Mouse (Mus musculus): Measurements from ENCODE around the gene Gorab.
A peak's percentile ranks its signal among the peaks of the same experiment; 100 is the strongest.

Gene Gorab

DNA sequence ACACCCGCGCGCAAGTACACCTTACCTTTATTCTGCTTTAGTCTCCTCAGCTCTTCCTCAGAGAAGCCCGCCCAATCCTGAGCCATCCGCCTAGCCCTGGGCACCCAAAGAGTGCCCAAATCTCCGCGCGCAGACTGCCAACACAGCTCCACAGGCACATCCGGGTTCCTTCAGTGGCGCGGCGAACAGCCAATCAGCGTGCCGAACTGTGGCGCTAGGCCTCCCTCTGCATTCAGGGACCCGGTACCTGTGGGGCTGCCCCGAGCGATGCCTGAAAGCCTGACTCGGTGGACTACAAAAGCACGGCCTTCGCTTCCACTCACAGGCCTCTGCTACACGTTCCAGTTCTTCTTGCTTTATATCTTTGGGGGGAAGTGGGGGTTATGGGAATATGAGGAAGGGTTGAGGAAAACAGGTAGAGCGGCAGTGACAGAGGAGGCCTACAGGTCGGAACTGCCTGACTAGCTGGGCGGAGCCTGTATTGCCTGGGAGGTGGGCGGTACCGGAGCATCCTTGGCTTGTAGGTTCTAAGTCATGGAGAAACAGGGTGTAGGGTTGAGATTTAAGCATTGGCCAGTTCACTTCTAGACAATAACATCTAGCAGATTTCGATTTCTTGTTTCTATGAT lies at the start of gene Gorab:
Gorab (minus strand) TSS at position 172 of the 629 bp plus-strand sequence.
- peak; percentile 87 to 93 for DNase-seq (ENCODE audit: low spot score in 2 of 2)

DNA sequence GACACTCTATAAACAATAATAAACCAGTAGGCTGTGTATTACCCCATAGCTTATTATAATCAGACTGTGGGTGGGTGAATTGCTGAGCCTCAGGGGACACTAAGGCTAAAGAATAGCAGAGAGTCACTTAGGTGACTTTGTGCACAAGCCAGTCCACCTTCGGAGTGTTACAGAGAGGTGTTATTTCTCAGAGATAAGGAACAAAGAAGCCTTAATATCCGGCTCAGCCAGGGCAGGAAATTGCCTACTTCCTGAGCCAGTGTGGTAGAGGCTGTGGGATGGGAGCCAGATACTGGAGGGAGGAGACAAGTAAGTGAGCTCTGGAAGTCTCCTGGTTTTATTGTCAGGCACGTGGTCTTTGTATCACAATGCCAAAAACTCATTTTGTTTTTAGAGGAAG lies 40.4 kb upstream of the Gorab start:
- no peak for DNase-seq (ENCODE audit: low spot score in 2 of 2)

DNA sequence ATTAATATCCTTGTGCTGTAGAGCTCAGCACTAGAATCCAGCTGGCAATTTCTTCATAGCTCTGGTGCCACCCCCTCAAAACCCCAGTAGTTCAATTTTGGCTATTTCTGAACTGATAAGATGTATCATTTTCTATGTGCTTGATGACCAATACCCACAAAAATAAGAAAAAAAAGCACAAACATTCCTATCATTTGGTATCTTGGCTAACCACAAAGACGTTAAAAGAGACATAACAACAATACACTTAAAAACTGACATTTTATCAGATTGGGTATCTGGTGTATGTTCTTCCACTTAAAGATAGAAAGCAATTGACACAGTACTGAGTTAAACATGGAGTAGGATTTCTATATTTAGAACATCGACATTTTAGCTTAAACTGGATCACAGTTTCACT lies 35.5 kb upstream of the Gorab start:
- DNase-seq (ENCODE audit: low spot score in 2 of 2), result no peak

DNA sequence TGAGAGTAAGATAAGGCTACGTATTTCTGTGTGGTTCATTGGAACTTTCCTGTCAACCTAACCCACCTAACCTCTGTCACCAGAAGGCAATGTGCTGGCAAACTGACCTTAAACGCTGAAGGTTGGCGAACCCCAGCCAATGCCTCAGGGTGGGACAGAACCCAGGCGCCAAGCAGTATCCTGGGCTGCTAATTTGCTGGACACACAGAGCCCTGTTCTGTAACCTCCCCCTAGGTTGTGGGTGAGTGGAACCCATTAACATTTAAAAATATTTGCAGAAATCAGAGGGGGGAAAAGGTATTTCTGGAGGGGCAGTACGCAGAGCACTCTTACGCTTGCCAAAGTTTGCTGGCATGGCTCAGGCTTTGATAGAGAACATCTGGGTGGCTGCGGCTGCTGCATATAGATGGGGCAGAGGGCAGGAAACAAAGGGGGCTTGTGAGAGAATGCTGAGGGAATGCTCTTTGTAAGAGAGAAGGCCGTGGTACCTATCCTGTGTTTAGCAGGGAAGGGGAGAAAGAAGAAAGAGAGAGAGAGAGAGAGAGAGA lies 20.1 kb upstream of the Gorab start:
- no peak for DNase-seq (ENCODE audit: low spot score in 2 of 2)

DNA sequence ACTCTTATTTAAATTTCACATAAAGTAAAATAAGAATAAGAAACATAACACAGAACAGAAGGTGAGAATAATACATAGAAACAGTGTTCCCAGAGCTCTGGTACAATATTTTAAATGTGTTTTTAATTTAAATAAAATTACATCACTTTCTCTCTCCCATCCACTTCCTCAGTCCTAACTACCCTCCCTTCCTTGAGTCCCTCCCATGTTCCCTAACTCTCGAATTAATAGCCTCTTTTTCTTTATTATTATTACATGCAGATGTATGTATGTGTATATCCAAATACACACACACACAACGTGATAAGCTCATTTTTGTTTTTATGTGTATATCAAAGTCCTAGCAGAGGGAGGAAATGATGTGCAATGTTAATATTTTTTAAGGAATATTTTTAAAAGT lies 13.7 kb upstream of the Gorab start:
- DNase-seq (ENCODE audit: low spot score in 2 of 2), result no peak

DNA sequence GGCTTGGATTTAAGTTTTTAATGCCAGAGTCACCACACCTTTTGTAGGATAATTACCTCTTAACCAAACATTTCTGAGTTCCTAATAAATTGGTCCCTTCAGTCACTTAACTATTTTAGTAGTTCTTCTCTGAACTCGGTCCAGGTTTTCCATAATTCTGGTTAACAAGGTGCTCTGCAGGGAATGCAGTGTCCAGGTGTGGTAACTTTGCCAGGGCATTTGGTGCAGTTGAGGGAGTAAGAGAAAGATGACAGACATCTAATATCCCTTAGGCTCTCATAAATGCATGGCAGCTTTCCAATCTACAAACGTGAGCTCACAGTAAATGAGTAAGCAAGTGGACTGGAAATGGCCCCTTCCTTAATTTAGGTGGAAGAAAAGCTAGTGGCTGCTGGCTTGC lies 10.7 kb upstream of the Gorab start:
- DNase-seq (ENCODE audit: low spot score in 2 of 2), result no peak

DNA sequence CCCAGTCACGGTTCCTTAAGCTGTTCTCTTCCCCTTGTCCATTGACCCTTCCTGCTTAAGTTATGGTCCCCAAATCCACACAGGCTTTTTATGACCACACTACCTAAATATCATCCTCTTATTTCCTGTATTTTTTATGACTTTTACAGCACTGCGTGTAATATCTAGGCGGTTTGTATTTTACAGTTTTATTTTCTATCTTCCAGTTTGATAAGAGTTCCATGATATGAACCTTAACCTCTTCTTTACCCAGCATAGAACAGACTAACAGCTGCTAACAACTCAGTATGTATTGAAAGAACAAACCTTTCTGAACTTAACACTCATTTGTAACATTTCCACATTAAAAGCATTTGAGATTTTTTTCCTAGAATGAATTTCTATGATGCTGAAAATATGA lies 2.7 kb upstream of the Gorab start:
- no peak for DNase-seq (ENCODE audit: low spot score in 2 of 2)

DNA sequence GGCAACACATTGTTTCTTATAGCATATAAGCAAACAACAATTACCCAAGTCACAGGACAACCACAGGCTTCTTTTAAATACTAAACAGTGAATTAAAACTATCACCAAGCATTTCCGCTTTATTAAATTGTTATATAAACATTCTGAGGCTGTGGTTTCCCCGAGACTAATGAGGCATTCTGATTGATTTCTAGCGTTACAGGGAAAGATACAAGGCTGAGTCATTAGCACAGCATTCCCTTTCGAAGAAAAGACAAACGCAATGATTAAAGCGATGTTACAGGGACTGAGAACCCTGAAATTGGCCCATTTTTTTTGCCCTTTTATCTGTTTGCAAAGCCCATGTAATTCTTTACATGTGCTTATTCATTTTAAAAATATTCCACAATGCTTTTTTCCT lies 12.1 kb downstream of the Gorab start:
- DNase-seq (ENCODE audit: low spot score in 2 of 2), result no peak

DNA sequence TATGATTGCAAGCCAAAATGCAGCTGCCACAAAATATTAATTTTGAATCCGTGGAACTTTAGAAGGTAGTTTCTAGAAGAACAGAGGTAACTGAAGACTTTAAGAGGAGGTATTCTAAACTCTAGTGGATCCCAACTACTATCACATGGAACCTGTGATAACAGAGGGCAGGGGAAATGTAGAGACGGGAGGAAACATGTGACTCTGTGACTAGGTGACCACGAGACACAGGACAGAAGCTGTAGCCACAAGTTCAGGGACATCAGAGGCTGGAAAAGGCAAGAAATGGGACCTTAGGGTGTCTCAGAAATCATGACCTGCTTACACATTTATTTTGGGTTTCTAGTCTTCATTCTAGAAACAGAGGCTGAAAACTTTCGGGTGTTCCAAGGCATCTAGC lies 13.4 kb downstream of the Gorab start:
- DNase-seq (ENCODE audit: low spot score in 2 of 2), result no peak

DNA sequence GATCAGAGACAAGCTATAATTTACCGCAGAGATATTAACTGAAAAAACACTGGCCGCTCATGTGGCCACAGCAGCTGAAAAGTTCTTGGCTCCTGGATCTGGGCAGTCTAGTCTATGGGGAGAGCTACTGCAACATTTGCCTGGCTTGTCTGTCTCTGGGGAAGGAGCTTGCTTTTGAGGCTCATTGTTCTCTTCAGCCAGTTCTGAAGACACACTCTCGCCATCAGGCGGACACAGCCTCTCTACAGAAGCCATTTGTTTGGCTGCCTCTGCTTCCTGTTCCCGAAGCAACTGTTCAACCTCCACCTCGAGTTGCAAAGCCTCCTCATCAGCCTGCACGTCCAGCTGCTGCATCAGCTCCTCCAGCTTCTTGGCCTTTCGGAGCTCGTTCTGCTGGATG lies 17.3 kb downstream of the Gorab start:
- DNase-seq (ENCODE audit: low spot score in 2 of 2), result no peak

DNA sequence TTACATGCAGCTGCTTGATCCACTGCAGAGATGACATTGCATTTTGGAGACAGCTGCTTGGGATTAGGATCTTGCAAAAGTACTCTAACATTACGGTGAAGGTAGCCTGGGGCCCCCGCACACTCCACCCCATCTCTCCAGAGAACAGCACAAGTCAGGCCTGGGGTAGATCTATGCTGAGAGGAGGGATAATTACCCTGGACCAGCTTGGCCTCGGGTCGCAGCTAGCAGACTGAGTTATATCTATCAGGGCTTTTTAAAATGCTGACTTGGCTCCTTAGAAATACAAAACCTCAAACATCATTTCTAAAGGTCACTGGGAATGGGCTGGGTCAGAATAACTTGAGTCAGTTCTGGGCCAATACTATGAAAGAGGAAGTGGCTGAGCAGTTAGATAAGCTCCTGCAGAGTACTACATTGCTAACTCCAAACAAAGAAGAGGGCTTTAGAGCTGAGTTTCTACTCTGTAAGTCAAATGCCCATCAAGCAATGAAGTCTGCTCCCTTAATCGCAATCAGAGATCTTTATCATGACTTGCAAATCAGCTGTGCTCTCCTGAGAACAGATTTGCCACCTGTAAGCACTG lies 19.9 kb downstream of the Gorab start:
- DNase-seq (ENCODE audit: low spot score in 2 of 2), result no peak

DNA sequence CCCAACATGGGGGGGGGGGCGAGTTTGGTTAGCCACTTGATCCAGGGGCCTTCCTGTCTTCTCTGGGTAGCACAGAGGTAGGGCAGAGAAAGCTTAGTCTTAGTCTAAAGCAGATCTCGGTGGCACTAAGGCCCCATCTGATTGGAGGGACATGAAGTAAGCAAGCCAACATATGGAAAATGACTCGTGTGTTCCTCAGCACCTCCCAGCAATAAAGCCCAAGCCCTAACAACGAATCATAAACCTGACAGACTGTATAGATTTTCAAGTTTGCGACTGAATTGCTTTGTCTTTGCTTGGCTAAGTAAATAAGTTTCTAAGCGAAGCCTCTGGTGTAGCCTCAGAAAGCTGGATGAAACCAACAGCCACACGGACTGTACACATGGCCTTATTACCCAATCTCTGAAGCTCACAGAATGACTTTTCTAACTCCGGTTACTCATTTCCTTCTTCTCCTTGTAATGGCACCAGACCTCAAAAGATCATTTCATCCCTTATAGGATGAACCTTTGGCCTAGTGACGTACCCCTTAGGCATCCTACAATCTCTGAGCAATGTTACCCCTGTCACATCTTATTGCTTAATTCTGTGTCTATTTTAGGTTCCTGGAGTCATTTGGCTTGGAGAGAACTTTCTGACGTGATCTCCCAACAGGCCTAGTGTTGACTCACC lies 21.3 kb downstream of the Gorab start:
- DNase-seq (ENCODE audit: low spot score in 2 of 2), result no peak

DNA sequence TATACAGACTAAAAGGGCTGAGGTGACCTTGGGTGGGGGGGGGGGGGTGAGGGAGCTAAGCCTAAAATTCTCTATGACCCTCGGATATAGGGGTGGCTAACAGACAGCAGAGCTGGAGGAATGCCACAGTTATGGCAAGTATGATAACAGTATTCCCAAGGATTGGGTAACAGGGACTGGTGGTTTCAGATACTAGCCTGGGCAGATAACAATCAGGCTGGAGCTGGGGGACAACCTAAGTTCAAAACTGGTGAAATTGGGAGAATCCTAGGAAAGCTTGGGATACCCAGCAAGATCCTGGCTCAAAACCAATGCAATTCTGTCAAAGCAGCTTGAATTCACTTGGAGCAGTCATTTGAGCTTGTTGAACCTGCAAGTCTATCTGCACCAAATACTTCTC lies 22.9 kb downstream of the Gorab start:
- no peak for DNase-seq (ENCODE audit: low spot score in 2 of 2)

DNA sequence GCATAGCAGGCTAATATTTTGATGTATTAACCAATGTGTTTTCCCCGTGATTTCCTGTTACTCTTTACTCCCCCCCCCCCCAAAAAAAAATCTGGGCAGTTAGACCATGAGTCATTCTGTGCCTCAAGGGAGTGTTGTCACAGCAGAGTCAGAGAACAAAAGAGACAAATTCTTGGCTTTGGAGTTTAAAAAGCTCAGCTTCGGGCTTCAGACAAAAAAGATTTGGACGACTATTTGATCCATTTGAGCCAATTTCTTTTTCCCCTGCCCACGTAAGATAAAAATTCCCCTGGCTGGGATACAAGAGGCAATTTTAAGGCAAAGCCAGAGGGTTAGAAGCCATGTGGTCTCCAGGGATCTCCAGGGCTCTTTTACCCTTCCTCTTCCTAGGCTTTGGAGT lies 23.4 kb downstream of the Gorab start:
- no peak for DNase-seq (ENCODE audit: low spot score in 2 of 2)

DNA sequence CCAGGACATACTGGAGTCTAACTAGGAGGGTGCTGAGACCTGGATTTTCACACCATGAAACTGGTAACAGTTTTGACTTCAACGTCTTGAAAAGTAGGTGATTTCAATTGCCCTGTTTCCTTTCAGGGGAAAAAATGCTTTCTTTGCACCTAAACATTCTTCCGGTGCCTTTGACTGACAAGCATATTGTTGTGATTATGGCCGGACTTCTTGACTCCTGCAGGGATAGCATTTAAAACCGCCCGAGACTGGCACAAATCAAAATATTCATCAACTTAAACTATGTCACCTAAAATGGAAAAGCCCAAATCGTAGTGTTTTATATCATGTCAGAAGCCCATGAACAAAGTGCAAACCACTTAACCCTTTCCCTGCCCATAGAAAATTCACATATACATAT lies 25.5 kb downstream of the Gorab start:
- no peak for DNase-seq (ENCODE audit: low spot score in 2 of 2)

DNA sequence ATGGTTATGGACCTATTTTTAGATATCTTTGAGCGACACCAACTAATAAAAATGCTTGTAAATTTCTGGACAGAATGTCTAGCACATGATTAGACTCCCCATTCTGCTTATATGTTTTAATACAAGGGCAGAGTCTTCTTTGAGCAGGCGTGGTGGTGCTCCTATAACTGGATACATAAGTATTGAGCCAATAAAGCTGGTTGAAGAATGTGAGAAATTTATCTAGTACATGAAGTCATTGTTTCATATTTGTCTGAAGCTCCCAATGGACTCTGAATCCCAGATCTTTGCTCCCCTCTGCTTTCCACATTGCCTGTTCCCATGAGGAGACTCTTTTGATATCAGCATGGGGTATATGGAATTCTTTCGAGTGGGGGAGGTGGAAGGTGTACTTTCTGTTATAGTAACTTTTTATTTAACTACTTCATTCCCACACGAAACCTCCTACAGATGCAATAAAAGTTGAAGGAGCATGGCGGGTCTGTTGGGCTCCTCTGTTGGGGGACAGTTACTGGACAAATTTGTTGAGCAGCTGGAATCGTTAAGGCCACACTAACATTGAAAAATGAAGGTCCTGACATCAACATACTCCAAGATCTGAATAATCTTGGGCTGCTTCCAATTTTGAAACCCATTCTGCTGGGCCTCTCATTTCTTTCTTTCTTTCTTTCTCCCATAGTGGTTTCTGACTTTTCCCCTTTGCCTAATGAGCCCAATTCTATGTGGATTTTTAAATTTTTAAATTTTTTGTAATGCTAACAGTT lies 26.5 kb downstream of the Gorab start:
- no peak for DNase-seq (ENCODE audit: low spot score in 2 of 2)

DNA sequence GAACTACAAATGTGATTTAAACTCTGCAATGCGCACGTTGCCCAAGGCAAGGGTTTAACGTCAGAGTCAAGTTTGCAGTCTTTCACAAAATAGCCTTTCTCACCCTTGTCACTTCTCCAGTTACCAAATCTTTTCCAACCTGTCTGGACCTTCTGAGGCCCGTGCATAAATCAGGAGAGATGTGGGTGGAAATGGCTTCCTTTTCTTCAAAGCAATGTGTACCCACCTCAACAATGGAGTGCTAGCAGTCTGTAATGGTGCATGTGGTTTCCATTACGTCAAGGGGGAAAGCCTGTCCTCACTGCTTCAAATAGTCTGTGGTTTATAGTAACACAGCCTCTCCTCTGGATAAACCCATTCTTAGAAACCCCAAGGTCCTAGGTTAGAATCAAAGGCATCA lies 29.0 kb downstream of the Gorab start:
- no peak for DNase-seq (ENCODE audit: low spot score in 2 of 2)

DNA sequence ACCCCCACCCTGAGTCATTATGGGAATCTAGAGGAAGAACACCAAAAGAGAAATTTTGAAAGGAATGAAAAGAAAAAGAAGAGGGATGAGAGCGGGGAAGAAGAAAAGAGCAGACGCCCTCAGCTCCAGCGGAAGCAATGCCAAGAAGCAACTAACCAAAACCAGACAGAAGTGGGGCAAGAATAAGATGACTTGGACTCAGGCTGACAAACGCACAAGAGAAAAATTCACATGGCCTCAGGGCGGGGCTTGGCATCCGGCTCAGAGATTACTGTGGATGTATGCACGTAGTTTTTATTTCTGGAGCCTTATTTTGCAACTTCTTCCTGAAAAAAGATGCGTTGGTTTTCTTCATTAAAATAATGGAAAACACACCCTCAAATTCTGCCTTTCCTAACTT lies 41.3 kb downstream of the Gorab start:
- no peak for DNase-seq (ENCODE audit: low spot score in 2 of 2)

DNA sequence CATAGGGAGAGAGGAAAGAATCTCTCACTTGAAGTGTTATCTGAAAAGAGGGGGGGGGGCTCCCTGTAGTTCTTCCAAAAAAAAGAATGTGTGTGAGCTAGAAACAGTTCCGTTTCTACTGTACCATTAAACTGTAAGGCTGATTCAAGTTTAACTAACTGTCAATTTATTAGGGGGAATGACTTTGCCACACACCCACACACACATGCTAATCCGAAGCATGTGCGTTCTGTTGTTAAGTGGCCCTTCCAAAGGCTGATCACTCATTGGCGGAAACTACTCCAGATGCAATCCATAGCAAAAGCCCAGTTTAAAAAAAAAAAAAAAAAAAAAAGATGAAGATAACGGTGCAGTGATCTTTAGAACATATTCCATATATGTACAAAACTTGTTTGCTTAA lies 42.1 kb downstream of the Gorab start:
- no peak for DNase-seq (ENCODE audit: low spot score in 2 of 2)

DNA sequence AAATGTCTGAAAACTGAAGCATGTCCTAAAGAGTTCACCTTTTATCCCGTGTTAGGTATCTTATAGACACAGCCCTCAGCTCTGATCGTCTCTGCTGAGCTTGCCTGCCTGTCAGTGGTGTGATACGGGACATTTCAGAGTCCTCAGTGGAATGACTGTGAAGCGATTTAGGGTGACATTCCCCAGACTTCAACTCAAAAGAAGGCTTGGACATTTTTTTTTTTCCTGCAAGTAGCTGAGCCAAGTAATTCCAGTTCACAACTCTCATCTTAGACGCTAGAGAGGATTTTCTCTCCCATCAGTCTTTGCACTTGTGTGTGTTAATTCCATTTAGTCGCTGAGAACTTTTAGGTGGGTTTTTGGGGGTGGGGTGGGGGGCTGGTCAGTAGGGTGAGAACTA lies 42.7 kb downstream of the Gorab start:
- no peak for DNase-seq (ENCODE audit: low spot score in 2 of 2)

DNA sequence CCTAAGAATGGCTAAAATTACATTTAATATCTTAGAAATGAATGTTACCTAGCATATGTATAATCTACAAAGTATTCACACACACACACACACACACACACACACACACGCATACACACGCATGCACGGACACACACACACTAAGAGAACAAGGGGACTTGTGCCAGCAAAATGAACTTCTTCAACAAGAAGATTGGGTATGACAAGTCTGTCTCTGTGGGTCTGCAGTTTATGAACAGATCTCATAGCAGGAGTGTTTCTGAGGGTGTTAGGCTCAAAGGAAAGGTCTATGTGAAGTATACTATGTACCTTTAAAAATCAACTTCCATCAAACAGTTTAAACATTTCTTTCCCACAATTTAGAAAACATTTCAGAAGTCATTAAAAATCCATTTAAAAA lies 43.9 kb downstream of the Gorab start:
- no peak for DNase-seq (ENCODE audit: low spot score in 2 of 2)

DNA sequence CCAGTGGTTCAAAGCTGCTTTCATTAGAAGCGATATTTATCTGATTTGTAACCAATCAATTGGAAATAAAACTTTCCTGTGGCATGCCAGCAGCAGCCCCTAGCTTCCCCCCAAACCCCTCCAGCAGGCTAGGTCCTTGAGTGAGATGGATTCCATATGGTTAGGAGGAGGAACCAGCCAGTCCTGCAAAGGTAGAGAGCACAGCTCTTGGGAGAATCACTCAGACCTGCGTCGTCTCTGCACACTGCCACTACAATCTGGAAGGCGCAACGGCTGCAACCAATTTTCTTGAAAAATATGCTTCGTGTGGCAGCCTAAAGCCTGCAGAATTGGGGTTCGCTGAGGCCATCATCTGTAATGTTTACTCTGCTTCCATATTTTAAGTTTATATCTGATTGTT lies 45.3 kb downstream of the Gorab start:
- DNase-seq (ENCODE audit: low spot score in 2 of 2), result no peak

DNA sequence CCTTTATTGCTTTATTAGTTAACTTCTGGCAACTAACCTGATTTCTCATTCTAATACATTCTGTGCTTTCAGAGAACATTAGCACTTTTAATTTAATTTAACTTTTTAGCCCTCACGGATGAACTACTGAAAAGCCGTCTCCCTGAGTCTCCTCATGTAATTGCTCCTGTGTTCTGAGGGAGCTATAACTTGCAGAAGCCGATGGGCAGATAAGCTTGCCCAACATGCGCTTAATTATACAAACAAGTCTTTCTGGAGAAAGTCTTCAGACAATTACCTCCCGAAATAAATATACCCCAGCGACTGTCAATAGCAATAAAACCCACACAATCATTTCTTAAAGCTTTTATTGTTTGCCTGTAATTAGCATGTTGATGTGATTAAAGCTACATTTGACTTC lies 45.7 kb downstream of the Gorab start:
- no peak for DNase-seq (ENCODE audit: low spot score in 2 of 2)

All from spleen, postnatal 4 days (tissue).